Mouse (Mus musculus): Measurements from ENCODE around the gene Anp32a.
A peak's percentile ranks its signal among the peaks of the same experiment; 100 is the strongest.

Anp32a gene

DNA sequence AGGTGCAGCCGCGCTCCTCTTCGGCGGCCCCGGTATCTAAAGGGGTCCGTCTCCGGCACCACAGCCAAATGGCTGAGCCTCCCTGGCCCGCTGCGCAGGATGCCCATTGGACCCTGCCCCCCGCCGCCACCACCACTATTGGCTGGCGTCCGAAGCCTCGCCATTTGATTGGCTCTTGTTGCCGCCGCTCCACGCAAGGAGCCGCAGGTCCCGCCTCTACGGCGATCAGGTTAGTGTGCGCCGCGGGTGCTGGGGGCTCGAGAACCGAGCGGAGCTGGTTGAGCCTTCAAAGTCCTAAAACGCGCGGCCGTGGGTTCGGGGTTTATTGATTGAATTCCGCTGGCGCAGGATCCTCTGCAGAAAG is at the start of gene Anp32a:
TSS of gene Anp32a (plus strand) at position 171 of the 364 bp plus-strand sequence.
- DNase-seq (ENCODE audit: low read depth, low spot score) = peak; percentile 93

DNA sequence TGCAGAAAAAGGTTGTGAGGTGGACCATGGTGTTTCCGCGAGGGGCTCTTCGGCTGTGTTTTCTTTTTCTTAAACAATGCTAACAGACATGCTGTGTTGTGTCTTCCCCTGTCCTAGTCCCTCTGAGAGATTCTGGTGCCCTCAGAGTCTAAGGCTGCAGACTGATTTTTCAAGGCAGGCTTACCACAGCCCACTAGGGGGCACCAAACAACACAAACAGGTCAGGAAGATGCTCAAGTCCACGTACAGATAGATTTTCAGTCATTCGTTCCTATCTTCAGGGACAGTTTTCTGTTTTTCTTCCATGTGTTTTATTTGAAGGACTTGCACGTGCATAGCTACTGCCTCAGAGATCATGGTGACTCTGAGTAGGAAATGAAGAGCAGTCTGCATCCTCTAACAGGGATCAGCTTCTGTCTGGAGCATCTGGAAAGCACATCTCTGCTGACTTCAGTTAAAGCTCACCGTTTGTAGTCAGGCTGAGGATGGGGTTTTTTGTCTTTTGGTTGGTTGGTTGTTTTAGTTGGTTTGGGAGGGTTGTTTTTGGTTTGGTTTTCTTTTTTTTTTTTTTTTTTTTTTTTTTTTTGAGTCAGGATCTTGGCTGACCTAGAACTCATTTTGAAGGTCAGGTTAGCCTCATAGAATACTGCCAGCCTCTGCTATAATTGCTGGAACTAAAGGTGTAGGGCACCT is 45.9 kb upstream of the Anp32a start:
- peak; percentile 88 for DNase-seq (ENCODE audit: low read depth, low spot score)

DNA sequence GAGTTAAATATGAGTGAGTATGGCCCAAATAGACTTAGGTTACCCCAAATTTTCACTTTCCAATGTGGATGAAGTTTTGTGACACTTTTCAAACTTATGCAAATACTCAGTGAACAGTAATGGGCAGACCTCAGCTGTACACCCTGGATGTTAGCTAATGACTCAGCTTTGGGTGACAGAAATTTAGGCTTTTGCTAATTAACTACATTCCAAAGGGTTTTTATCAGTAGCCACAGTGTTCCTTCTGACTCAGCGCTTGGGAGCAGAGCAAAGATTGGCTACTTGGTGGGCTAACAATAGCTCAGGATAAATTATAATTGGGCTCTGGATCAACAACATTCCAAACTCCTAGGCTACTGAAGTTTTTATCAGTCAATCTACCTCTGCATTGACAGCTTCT is 44.2 kb upstream of the Anp32a start:
- no peak for DNase-seq (ENCODE audit: low read depth, low spot score)

DNA sequence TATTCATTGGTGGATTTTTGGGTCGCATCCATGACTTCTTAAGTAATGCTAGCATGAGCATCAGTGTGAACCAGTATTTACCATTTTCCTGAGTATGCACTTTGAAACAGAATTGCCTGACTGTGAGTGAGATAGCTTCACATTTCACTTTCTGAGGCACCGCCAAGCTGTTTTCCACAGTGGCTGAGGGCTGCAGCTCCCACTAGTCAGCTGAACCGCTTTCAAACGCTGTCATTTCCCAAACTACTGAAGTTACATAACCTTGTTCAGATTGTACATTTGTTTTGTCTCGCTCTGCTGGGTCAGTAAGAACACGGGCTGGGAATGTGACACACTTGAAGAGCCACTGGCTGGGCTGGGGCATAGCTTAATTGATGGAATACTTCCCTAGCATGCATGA is 25.5 kb upstream of the Anp32a start:
- DNase-seq (ENCODE audit: low read depth, low spot score) = no peak

DNA sequence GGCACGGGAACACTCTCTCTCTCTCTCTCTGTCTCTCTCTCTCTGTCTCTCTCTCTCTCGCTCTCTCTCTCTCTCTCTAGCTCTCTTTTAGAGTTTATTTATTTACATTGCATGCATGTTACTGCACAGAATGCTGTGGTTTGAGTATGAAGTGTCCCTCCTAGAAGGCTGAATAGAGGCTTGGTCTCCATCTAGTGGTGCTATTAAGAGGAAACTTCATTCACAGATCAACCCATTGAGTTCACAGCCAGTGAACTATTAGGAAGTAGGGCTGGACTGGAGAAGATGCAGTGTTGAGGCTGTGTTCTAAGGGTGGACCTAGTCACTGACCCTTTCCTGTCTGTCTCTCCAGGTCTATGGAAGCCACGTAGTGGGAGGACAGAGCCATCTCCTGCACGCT is 22.4 kb upstream of the Anp32a start:
- peak; percentile 5 for DNase-seq (ENCODE audit: low read depth, low spot score)

DNA sequence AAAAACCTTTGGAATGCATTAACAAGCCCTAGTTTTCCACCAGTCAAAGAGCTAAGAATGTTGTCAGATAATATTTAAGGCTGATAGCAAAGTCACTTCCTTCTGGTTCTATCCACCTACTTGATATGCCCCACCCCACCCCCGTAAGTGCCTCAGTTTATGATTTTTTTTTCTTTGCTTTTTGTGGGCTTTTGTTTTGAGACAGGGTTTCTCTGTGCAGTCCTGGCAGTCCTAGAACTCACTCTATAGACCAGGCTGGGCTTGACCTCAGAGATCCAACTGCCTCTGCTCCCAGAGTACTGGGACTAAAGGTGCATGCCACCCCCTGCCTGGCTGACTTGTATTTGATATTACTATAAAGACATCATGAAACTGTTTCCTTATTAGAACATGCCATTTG is 17.3 kb upstream of the Anp32a start:
- DNase-seq (ENCODE audit: low read depth, low spot score) = no peak

DNA sequence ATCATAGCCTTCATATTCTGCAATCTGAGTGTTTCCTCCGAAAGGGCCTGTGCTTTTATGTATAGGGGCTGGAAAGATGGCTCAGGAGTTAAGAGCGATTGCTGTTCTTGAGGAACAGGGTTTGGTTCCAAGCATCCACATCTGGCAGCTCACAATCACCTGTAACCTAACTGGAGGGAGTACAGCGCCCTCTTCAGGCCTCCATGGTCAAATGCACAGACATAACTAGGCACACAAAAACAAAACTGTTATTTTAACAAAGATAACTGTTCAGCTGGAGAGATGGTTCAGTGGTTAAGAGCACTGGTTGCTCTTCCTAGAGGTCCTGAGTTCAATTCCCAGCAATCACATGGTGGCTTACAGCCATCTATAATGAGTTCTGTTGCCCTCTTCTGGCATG is 15.1 kb upstream of the Anp32a start:
- no peak for DNase-seq (ENCODE audit: low read depth, low spot score)

DNA sequence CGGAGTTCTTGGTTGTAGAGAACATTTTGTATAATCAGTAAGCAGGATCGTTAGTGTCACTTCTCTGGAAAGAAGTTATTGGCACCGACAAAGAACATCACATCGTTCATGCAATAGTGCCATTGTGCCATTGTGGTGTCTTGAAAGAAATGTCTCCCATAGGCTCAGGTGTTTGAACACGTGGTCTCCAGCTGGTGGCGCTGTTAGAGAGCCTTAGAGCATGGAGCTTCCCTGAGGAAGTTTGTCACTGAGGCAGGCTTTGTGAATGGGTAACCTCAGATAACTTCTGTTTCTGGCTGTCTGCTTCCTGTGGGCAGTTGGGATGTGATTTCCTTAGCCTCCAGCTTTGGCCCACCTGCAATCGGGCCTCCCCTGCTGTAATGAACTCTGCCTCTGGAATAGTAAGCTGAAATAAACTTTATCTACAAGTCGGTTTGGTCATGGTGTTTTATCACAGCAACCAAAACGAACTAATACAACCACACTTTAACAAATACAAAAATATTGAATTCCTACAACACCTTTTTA is 6.7 kb upstream of the Anp32a start:
- no peak for DNase-seq (ENCODE audit: low read depth, low spot score)

DNA sequence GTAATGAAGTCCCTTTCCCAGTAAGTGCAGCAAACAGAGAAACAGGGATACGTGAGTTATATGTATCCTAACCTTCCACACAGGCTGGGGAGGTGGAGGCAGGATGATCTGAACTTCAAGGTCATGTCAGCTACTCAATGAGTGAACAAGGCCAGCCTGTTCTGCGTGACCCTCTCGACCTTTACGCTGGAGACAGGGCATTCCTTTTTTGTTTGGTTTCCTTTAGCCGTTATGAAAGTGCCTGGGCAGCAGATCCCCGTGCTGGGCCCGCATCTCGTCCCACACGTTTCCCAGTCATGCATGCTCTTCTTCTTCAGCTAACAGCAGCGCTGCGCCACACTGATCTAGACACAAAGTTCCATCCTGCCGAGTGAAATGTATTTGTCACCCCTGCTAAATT is 5.7 kb upstream of the Anp32a start:
- DNase-seq (ENCODE audit: low read depth, low spot score) = no peak

DNA sequence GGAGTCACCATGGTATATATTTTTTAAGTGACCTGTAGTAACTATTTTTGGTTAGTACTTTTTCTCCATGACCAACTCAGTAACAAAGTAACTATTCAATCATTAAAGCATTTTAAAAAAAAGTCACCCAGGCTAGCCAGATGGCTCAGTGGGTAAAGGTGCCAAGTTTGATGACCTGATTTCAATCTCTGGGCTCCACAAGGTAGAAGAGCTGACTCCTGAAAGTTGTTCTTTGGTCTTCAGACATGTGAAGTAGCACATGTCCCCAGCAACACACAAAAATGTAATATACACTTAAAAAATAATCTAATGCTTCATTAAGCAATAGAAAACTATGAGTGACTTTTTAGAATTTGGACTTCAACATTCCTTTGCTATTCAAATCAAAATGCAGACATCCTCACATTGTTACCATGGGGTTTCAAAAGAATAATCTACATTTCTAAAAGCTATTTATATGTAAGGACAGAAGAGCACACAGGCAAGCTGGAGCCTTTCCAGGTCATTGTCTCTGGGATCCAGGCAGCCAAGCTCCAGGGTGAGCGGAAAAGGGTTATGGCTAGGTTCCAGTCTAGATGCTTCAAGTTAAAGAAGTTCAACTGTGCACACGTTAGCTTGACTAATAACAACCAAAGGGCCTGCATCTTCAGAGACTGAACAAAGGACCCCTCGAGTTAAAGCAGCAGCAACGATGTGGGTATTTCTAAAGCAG is 3.0 kb upstream of the Anp32a start:
- DNase-seq (ENCODE audit: low read depth, low spot score) = no peak

DNA sequence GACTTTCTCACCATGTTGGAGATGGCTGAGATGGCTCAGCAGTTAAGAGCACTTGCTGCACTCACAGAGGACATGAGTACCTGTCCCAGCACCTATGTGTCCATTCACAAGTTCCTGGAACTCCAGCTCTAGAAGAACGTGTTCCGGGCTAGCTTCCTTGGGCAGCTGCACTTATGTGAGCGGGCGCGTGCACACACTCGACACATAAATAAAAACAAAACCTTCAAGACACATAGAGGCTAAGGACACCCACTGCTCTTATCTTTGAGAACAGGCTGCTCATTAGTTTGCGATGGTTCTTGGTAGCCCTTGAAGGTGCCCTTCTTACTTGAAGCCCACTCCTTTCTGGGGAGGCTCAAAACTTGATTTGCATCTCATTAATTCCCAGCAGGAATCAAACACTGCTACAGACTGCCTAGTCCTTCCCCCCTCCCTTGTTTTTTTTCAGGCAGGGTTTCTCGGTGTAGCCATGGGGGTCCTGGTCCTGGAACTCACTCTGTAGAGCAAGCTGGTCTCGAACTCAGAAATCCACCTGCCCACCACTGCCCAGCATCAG is 2.4 kb upstream of the Anp32a start:
- no peak for DNase-seq (ENCODE audit: low read depth, low spot score)

DNA sequence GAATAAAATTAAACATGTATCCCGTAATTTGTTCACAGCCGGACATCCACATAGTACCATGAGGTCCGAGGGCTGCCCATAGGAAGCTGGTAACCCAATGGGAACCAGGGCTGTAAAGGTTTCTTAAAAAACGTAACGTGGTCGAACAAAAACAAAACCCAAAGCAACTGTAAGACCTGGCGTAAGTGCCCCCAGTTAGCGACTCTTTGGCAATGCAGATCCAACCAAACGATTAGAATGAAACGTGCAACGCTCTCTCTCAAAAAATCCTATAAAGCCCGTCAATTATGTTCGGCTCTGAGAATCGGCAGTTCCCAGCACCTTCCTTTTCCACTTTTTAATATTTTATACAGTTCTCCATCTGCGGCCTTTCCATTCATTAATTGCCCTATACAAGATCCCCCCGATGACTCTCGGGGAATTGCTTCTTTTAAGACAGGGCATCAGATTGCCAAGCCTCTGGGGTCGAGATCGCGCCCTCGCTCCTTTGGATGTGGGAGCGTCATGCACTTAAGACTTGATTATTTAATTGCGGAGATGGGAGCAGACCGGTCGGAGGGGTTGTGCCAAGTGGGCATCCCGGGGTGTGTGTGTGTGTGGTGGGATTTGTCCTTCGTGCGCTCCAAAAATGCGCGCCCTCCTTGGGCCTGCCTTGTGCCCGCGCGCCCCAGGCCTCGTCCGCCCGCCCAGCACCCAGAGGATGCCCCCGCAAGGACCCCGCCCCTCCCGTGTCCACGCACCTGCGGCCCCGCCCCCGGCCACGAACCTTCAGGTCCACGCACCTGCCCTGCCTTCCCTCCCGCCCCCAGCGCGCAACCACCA is 581 bp upstream of the Anp32a start:
- peak; percentile 20 for DNase-seq (ENCODE audit: low read depth, low spot score)

DNA sequence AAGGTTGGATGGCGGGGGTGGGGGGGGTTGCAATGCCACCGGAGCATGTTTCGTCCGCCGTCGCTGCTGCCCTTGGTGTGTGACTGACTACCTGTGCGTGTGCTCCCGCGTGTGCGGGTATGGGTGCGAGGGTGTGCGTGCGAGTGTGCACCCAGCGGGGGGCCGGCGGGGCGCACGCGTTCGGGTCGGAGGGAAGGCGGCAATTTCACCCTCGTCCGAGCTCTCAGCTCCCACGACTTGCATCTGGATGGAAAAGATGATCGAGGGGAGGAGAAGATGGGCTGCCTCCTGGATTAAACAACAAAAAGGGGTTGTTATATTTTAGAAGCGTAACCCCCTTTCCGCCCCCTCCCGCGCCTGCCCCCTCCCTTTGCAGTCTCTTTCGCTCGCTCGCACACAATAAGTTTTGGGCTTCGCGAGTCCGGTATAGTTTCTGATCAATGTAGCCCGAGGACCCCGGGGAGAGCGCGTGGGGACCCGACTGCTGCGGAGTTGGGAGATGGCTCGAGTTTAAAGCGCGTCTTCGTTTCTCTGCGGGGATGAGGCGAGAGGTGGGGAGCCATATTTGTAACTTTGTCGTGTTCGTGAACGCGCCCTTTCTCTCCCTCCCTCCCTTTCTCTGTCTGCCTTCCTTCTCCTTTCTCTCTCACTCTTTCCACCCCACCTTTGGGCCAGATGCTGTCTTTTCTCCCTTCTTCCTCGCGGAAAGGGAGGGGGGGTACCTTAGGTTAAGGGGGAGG is 778 bp downstream of the Anp32a start:
- peak; percentile 47 for DNase-seq (ENCODE audit: low read depth, low spot score)

DNA sequence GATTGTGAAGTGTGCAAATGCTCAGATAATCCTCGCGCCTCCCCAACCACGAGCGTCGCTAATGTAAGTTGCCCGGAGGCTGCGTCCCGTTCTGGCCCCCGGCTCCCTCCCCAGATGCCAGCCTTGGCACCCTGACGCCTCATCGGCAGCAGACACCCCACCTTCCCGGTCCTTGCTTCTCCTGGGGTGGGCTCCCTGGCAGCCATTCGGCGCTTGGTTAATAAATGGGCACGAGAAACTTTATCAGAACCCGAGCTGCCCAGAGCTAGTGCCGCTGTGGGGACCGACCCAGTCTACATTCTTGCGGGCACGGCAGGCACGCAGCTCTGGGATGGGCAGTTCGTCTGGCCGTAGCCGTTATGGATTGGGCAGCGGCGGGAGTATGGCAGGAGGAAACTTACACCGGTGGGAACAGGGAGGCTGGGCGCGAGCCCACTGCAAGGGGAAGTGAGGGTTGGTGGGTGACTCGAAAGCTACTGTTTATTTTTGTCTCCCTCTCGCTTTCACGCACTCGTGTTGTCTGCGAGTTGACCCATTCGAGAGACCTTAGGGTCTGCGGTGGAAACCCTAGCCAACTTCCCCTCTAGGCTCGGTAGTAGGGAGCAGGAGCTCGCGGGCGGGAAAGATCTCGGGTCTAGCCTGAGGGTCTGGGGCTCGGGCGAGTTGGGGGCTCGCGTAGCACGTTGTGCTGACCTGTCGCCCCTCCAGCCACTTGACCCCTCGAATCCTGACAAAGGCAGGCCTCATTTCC is 1.5 kb downstream of the Anp32a start:
- DNase-seq (ENCODE audit: low read depth, low spot score) = peak; percentile 66

DNA sequence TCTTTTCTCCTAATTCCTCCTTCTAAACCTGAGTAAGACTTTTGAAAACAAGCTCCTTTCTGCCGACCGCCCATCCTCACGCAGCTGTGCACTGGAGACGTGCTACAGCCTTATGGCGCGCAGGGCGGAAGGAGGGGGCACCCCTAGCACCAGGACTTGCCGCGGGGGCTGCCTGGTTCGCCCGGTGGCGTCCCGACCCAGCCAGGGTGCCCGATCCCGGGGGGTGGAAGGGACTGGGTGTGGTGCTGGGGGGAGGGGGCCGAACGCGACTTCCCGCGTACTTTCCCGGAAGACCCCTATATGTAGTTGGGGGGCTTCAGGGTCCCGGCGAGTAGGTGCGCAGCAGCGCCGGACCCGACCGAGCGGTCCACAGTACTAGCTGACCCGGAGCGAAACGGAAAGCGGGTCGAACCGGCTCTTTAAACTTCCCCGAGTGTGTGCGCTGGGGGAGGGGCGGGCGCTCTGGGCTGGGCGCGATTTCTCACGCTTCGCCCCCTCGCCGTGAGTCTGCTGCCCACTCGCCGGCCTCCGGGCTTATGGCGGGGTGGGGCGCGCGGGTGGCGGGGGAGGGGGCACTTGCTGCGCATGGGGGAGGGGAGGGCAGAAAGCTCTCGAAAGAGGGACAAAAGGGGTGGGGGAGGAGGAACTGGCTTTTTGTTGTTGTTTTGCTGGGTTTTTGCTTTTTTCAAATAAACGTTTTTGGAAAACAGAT is 2.3 kb downstream of the Anp32a start:
- DNase-seq (ENCODE audit: low read depth, low spot score) = peak; percentile 69

DNA sequence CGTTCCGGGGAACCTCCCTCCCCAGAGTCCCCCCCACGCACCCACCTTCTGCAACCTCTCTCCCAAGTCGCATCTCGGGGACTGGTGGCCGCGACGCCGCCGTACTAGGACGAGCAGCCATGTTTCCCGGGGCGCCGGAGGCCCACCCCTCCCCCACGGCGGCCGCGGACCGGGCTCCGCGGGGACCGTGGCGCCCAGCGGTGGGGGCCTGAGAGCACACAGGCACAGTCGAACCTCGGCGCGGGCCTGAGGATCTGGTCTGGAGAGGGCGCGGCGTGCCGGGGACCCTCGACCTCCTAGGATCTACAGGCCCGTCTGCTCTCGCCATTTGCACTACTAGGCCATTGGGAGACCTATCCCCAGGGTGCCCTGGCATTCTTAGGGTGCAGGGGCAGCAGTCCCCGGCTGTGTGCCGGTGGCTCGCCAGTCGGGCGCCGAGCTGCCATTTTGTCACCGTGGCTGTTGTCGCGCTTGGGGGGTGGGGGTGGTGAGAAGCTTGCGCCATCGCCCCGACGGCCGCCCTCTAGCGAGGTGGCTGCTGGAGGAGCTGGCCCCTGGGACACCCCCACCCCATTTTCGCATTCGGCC is 2.9 kb downstream of the Anp32a start:
- DNase-seq (ENCODE audit: low read depth, low spot score) = no peak

DNA sequence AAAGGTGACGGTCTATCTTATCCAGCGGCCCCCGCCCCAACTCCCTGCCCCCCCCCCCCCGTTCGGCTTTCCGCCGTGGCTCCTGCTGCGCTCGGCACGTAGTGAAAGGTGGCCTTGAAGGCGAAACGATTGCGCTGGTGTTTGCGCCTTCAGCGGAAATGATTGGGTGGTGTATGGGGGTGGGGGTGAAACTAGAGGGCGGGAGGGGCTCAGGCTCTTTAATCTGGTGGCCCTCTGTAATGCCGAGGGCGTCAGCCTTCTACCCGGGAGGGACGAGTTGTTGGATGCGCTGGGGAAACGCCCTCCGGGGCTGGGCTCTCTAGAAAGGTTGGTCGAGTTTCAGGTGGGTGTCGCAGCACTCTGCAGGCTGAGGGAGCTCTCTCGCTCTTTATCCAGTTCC is 3.5 kb downstream of the Anp32a start:
- DNase-seq (ENCODE audit: low read depth, low spot score) = peak; percentile 47

DNA sequence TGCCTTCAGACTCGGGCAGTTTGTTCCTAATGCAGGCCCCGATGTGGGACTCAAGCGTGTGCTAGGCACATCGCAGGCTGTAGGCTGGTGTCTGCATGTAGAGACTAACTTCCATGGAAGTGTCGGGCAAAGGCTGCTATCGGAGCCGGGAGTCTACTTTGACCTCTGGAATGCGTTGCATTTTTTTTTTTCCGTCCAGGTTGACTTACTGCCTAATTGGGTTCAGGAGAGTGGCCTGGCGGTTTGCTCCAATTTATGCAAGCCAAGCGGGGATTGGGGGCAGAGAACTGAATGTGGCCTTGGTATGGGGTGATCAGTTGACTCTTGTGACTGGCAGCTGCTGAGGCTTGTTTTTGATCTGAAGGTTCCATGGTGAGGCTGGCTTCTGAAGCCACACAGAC is 4.0 kb downstream of the Anp32a start:
- DNase-seq (ENCODE audit: low read depth, low spot score) = no peak

DNA sequence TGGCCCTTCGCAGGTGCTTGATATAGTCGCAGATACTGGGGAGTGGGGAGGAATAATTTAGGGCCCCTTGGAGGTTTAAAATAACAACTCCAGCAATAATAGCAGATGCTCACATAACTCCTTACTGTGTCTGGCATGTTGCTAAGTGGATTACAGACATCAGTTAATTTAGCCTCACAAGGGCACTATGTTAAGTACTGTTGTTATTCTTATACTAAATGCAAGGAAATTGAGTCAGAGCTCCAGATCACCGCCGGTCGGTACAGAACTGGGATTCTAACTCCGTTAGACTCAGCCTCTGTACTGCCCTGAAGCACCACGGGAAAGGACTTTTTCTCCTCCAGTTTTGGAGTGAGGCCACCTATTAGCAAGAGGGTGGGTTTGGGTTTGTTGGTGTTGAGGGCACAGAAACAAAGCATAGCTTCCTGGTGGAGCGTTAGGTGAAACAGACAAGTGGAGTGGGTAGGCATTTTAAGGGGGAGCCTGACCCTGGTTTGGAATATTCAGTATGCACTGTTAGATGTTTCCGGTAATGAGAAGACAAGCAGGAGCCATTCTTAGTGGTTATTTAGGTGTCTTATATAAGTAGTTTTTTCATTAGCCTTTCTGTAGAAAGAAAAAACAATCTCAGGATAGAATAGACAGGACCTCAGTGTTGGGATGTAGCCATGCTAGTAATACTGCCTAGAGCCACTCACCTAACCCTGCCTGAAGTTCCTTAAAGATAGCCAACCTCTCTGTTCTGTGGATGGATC is 4.7 kb downstream of the Anp32a start:
- no peak for DNase-seq (ENCODE audit: low read depth, low spot score)

Data from 3T3-L1 (cell line).